Mouse (Mus musculus): ENCODE results near the gene Sae1.
A peak's percentile ranks its signal among the peaks of the same experiment; 100 is the strongest.

- TF ChIP-seq USF1 (IDR thresholded peaks at IDR 0.05; ENCODE audit: low read depth) (no peak), REST (IDR thresholded peaks at IDR 0.05; ENCODE audit: insufficient read depth, insufficient read length) (no peak), MAX (IDR thresholded peaks at IDR 0.05; ENCODE audit: low read depth) (no peak), MYOD1 (IDR thresholded peaks at IDR 0.05; ENCODE audit: control insufficient read depth in 1 of 3, insufficient read length in 2 of 3, low read depth in 2 of 3) (peak in 1 of 3 experiments; percentile 65), POLR2AphosphoS2 (IDR thresholded peaks at IDR 0.05; ENCODE audit: insufficient read length, low read depth) (no peak), TCF3 (IDR thresholded peaks at IDR 0.05; ENCODE audit: insufficient read length, low read depth) (no peak)
Observed at GRCm38 (mm10) chr7:16412930-16413329, 25.3 kb upstream of the Sae1 start.
